Mouse (Mus musculus): ENCODE measurements around the gene Fgd6.

GRCm38 (mm10) chr10:93994136-93994535 lies 41.7 kb upstream of the Fgd6 start:
- TF ChIP-seq CTCF (conservative IDR thresholded peaks at IDR 0.05; ENCODE audit: insufficient read depth, insufficient read length, low read depth, low read length) = no peak
- TF ChIP-seq POLR2A (IDR thresholded peaks at IDR 0.05; ENCODE audit: low read depth, low read length) = no peak
